Mouse (Mus musculus): ENCODE data around the gene Cygb.

Cygb gene

DNA sequence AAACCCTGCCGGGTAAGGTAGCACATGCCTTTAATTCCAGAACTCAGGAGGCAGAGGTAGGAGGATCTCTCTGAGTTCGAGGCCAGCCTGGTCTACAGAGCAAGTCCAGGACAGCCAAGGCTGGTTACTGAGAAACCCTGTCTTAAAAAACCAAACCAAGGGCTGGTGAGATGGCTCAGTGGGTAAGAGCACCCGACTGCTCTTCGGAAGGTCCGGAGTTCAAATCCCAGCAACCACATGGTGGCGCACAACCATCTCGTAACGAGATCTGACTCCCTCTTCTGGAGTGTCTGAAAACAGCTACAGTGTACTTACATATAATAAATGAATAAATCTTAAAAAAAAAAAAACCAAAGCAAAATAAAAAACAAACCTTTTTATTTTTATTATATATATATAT, 17.5 kb downstream of the Cygb start:
- peak; percentile 49 for DNase-seq (ENCODE audit: low read depth, low spot score)

DNA sequence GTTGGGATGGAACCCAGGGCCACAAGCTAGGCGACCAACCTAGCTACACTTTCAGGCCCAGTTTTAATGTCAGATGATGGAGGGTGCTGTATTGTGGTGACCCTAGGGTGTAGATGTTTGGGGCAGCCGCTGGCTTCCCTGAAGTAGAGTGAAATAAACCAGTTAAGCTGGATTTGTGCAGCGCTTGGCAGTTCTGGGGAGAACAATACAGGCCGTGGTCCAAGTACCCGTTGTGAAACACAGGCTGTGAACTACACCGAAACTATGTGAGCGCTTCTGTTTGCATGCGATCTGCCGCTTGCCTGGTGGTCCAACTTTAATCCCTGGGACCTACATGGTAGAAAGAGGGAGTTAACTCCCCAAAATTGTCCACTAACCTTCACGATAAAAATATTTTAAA, 21.2 kb downstream of the Cygb start:
- DNase-seq (ENCODE audit: low read depth, low spot score): no peak

DNA sequence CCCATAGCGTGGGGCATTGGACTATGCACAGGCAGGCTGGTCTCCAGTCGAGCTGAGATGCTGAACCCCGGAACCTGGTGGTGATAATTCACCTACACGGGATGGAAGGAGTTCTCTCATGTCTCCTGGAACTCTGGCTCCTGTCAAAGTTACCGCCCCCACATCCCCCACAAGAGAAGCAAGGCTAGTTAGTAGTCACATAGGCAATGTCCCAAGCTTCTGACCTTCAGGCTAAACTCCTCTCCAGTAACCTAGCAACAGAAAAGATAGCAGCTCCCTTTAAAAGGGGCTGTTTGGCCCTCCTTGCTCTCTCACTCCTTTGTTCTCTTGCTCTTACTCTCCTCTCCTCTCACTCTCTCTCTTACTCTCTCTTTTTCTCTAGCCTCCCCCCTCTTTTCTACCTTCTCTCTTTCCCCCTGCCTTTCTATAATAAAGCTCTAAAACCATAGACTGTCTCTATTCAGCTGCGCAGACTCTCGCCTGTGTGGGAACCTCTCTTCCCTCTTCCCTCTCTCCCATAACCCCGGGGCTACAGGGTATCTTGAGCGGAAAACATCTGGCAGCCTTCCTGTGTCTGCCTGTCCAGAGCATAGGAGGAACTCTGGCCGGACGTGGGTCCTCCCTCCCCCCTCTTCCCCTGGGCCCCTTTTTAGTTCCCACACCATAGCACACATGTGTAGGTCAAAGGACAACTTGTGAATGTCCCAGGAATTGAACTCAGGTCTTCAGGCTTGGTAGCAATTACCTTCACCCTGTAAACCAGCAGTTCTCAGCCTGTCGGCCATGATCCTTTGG, 23.7 kb downstream of the Cygb start:
- DNase-seq (ENCODE audit: low read depth, low spot score): no peak

DNA sequence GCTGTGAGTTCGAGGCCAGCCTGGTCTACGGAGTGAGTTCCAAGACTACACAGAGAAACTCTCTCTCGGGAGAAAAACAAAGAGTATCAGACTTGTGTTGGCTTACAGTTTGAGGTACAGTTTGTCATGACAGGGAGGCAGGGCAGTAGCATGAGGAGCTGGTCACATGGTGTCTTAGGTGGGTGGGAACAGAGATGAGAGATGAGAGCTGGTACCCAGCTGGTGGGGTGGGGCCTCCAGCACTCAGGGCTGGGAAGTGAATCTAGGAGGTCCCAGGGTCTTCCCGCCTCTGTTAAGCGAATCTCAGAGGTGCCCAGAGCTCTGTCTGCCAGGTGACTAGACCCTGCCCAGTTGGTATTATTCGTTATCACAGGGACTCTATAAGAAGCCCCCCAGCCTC, 24.6 kb downstream of the Cygb start:
- DNase-seq (ENCODE audit: low read depth, low spot score): no peak

DNA sequence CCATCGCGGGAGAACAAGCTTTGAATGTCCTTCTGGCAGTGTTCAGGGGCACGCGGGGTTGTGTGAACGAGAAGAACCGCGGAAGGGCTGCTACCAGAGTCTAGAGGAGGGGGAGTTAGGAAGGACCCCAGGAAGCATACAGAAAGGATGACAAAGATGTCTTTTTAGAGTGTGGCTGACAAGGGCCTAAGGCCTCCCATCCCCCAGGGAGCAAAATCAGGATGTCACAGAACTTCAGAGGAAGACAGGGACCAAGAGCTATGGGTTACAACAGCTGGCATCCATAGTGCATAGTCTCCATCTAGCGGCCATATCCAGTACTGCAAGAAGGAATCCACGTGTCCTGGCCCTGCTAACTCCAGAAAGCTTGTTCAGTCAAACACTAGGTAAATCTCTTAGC, 25.4 kb downstream of the Cygb start:
- DNase-seq (ENCODE audit: low read depth, low spot score): peak; percentile 86

DNA sequence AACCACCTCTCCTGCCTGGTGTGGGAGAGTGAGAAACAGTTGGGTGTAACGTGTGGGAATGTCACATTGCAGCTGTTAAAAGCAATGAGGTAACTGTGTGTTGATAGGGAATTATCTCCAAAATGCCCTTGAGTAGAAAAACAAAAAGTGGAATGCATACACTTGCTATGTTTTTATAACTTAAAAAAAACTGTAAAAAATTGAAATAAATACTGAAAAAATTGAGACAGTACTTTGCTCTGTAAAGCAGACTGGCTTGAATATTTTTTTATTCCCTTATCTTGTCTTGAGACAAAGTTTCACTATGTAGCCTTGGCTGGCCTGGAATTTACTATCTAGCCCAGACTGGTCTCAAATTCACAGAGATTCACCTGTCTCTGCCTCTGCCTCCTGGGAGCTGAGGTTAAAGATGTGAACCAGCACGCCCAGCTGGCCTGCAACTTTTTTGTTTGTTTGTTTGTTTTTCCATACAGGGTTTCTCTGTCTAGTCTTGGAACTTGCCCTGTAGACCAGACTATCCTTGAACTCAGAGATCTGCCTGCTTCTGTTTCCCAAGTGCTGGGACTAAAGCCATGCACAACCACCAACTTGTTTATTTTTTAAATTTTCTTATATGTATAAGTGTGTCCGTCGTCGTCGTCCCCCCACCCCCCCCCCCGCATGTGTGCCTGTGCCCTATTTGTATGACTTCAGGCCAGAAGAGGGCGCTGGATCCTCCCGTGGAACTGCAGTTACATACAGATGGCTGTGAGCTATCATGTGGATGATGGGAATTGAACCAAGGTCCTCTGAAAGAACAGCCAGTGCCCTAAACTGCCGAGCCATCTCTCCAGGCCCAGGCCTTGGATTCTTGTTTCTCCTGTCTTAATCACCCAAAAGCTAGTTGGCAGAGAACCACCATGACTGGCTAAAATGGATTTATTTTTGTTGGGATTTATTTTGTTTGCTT, 26.8 kb downstream of the Cygb start:
- peak; percentile 67 for DNase-seq (ENCODE audit: low read depth, low spot score)

DNA sequence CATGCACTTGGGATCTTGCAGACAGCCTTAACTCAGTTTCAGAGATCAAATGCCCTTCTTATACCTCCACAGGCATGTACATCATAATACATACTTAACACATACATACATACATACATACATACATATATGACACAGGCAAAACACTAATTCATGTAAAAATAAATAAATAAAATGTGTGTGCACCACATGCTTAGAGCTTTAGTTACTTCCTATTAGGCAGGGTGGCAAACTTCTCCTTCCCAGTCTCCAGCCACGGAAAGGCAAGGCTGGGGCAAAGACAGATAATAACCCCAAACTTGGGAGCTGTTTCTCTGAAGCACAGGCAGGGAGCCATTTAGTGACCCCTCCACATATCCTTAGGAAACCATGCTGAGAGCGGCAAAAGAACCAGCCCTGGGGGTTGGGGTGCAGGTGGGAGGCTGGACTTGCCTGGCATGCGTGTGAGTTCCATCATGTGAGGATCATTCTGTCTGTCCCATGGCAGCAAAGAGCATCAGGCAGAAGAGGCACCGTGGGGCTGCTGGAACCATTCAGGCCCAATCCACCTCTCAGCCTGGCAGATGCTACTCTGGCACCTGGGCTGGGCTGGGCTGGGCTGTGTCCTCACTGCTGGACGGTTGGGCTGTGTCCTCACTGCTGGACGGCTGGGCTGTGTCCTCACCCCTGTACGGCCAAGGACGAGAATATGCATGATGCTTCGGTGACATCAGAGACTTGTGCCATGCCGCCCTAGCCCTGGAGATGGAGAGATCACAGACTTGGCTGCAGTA, 27.6 kb downstream of the Cygb start, which contains the start of gene Rhbdf2:
Rhbdf2 (minus strand) TSS at position 721 of the 773 bp plus-strand sequence.
- no peak for DNase-seq (ENCODE audit: low read depth, low spot score)

DNA sequence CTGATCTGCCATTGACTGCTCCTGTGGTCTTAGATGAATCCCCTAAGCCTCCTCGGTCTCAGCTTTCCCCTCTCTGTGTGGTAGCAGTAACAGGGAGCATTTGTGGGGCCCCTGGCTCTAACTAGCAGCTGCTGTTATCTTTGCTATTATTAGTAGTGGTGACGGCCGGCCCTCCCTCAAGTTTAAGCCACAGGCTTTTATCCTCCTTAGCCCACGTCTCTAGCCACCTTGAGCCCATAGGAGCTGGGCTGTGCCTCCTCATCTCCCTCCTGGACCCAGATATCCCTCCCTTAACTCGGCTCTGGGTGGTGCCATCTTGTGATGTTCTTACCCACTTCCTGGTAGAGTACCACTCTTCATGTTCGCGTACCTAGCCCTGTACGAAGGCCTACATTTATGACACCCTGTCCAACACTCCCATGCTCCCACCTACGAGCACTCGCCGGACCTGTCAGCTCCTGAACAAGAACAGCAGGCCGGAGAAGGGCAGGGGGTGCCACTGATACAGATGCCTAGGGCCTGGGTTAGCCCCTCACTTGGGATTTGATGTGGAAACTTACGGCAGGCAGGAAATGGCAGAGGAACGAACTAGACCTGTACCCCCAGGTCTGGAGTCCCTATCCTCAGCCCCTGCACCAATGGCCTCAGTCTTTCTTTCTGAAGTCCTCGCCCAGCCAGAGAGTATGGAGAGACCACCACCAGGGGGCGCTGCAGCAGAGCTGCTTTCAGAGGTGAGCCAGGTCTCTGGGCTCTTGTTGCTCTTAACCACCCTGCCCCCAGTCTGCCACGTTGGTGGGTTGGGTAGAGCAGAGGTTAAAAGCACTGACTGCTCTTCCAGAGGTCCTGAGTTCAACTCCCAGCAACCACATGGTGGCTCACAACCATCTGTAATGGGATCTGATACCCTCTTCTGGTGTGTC, 28.8 kb downstream of the Cygb start:
- peak; percentile 83 for DNase-seq (ENCODE audit: low read depth, low spot score)

DNA sequence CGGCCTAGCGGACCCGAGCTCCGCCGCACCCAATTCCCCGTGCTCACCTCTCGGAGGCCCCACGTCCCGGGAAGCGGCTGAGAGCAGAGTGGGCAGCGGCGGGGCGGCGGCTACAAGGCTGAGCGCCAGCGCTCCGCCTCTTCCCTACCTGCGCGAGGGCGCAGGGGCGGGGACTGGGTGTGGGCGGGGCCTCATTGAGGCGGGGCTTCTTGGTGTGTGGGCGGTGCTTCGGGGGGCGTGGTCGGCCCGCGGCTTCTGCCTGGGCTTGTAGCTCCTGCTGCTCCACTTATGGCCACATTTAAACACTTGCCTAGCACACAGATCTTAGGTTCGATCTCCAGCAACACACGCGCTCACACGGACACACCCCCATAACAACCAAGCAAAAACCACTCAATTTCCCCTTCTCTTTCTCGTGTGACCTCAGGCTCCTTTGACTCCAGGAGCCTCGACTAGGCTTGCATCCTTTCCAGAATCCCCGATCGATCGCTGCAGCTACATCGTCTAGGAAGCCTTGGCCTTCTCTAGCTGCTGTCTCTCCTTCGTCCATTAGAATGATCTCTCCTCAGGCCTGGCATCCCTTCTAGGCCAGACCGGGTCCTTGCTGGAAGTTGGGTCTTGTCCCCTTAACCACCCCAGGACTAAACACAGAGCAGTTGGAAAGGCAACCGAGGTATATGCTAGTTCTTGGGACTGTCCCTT, 29.8 kb downstream of the Cygb start:
- peak; percentile 94 for DNase-seq (ENCODE audit: low read depth, low spot score)

DNA sequence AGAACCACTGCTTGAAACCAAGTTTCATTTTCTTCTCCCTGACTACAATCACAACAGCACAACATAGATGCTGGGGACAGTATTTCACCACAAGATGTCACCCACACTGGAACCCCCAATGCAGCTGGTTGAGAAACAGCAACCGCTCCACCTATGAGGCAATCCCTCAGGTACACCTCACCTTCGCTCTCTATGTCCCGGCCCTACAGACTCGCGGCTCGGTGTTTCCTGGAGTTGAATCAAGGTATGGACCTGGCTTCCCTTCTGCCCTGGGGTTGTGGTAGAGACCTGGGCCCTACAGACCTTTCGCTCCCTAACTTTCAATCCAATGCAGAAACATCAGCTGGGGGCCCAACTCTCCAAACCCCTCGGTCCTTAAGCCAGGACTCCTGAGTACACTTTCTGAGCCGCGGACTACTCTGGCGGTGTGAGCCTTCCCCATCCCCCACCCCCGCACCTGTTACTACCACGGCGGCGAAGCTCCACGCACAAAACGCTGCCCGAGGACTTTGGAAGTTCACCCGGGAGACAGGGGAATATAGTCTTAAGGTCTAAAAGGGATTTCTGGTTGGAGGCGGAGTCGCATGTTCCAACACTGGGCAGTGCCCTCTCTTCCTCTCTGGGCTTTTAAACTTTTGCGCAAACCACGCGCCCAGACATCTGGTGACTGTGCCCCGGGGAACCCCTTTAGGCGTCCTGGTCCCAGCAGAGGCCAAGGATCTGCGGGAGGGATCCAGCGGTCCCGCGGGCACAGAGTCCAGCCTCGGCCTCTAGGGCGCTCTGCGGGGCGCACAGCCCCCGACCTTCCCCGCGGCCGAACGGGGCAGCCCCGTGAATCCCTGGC, 30.6 kb downstream of the Cygb start:
- DNase-seq (ENCODE audit: low read depth, low spot score): peak; percentile 47

DNA sequence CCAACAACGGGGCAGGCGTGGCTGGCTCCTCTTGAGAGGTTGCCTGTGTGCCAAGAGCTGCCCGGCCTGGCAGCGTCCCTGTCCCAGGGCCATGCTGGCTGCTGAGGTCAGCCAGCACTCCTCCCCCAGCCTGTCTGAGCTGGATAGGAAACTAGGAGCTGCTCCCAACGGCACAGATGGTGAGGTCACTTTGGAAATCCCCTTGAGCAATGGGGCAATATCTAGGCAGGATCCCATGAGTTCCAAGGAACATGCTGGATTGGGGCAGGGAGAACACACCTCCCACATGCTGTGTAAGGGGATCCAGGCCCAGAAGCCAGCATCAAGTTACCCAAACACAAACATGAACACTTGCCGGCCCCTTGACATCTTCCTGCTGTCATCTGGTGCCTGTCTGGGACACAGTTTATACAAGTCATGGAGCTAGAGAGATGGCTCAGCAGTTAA, 32.8 kb downstream of the Cygb start:
- DNase-seq (ENCODE audit: low read depth, low spot score): no peak

DNA sequence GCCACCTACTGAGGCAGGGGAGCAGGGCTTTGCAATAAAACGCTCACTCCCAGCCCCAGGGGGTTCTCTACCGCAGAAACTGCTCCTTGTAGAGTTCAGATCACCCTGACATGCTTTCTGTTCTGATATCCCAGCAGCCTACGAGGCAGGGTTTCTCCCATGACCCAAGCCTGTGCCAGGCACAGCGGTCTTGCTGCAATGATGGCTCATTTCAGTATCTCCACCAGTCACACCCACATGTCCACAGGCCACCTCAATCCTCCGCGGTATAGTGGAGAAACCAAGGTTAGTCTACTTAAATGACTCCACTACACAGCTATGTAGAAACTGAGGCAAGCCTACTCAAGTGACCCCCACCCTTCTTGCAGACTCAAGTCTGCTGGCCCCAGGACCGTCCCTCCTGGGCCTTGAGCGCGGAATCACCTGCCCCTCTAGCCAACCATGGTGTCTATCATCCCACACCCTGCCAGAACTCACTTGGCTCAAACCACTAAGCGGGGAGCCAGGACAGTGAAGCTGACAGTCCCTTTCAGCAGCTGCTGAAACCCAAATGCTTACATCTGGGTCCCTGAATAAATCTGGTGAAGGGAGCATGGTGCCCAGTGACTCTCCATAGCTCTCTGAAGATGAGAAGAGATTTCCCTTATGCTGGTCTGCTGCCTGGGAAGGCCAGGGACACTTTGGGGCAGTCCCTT, 33.4 kb downstream of the Cygb start:
- DNase-seq (ENCODE audit: low read depth, low spot score): no peak

DNA sequence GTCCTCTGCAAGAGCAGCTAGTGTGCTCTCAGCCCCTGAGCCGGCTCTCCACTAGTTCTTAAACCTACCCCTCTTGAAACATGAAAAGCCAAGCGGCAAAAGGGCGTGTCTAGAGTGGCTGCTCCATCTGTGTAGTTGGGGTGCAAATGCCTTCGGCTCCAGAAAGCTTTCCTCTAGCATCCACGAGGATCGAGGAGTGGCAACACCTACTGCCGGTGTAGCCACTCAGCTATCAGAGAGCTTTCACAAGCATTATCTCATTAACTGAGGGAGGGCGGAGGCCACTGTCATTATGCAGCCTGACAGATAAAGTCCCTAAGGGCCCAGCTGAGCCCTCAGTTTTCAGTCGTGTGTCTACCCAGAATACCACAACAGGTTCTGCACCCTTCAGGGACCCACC, 34.0 kb downstream of the Cygb start:
- DNase-seq (ENCODE audit: low read depth, low spot score): no peak

DNA sequence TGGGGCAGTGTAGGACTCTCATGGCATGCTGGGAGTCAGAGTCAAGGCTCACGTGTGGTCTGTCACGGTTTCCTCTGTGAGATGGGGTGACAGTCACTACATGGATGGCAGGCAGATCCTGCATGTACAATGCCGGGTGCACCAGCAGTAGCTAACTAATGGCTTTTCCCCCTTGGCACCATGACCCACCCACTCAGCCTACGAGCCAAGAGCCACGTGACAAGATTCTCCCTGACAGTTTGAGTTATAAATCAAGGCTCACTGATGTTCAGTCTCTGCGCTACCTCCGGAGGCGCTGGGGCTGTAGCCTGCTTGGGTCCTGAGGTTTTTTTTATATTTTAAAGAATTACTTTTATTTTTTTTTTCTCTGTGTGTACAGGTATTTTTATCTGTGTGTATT, 34.6 kb downstream of the Cygb start:
- DNase-seq (ENCODE audit: low read depth, low spot score): no peak

DNA sequence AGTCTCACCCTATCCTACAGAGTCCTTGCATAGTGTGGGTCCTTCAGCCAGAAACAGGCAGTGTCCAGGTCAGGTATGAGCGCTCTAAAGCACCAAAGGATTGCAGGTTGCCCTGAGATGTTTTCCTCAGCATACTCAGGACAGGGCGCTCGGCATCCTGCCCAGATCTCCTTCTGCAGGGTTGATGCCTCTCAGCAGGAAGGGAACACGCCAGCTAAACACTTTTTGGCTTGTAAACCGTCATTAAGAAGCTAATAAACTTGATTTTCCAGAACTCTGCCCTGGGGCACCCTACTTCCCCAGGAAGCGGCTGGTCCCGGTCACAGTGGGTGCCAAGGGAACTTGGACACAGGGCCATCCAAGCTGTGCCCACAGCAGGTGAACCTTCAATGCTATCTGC, 35.0 kb downstream of the Cygb start:
- no peak for DNase-seq (ENCODE audit: low read depth, low spot score)

DNA sequence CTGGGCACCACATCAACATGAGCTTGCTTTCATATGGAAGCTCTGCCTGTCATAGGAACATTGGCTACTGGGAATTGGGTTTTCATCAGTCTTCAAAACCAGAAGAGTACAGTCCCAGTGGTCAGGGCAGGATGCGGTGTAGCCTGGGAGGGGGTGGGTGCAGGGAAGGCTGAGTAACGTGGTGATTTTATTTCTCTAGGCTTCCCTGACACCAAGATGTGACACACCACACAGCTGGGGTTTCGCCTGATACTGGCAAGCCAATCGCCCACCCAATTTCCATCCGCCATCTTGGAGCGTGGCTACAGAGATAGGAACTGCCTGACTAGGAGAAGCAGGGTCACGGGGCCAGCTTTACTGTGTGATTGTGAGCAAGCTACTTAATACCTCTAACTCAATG, 35.4 kb downstream of the Cygb start:
- no peak for DNase-seq (ENCODE audit: low read depth, low spot score)

DNA sequence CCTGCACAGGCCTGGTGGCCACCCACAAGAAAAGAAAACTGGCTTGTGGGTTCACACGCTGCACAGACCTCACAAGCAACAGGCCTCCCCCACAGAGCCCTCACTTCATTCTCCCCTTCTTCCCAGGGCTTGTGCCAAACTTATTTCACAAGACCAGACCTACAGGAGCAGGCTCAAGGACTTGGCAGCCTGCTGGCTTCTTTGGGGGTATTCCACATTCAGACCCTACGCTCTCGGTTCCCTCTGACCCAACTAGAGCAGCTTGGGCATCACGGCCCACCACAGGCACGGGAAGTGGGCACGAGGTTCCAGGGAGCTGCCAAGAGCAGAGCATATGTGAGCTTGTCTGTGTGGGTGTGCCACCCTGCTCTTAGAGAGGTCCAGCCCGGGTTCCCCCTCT, 36.5 kb downstream of the Cygb start:
- no peak for DNase-seq (ENCODE audit: low read depth, low spot score)

DNA sequence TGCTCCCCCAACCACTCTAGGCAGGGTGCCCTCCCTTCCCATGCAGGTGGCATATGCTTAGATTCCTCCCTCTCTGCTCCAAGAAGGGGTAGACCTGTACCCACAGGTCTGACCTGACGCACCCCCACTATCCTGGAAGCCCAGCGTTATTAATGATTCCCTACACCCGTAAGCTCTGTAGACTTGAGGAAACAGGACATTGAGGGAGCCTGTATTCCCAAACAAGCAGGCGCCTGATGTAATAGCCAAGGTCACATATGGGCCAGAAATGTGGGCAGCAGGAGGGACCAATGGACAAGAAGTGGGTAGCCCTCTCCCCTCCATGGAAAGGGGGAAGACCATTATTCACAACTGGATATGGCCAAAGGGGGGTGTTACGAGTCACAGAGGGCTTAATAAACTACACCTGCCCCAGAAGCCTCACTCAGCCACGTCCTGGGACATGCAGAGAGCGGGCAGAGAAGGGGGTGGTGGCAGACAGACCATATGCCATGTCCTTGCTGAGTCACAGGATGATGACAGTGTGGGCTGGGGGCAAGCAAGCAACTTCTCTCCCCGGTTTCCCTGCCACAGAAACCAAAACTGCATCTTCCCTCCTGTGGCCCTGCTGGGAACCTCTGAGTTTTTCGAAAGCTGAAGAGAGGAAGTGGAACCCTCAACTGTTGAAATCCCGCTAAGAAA, 37.5 kb downstream of the Cygb start:
- peak; percentile 32 for DNase-seq (ENCODE audit: low read depth, low spot score)
